Mouse (Mus musculus): ENCODE measurements around the gene Fam213b. TPM values are rescaled to one million over a fixed set of nuclear protein-coding genes. Genes with fewer than 3 reads are reported as not detected.

The Fam213b gene
- polyA plus RNA-seq, 1 experiment, result 5.7 TPM

- peaks cover 8% of the 10 kb centered on the region for H3K27me3 ChIP-seq (ENCODE audit: control insufficient read depth, insufficient read depth, insufficient read length)
- no peak overlapping the region for H3K4me3 ChIP-seq
Measured at GRCm38 (mm10) chr4:154877864-154878548, 20.9 kb downstream of the Fam213b start.

GRCm38 (mm10) chr4:154873186-154873585 lies 25.7 kb downstream of the Fam213b start:
- Histone ChIP-seq H3ac (ENCODE audit: control insufficient read depth, insufficient read length) (no peak overlapping the region), H3K4me3 (no peak overlapping the region), H3K4me2 (ENCODE audit: low read depth) (no peak overlapping the region), H3K36me3 (ENCODE audit: control insufficient read depth, insufficient read depth) (no peaks in the 10 kb centered on the region), H3K27me3 (ENCODE audit: control insufficient read depth, insufficient read depth, insufficient read length) (peaks cover 19% of the 10 kb centered on the region), H3K79me2 (ENCODE audit: control insufficient read depth, insufficient read depth) (no peaks in the 10 kb centered on the region)
- no peak for TF ChIP-seq CEBPB (IDR thresholded peaks at IDR 0.05; ENCODE audit: insufficient read depth, poor library complexity, severe bottlenecking)
- no peak for TF ChIP-seq USF1 (IDR thresholded peaks at IDR 0.05; ENCODE audit: low read depth)
- TF ChIP-seq POLR2AphosphoS2 (IDR thresholded peaks at IDR 0.05; ENCODE audit: insufficient read length, low read depth), result no peak
- TF ChIP-seq MYOG (IDR thresholded peaks at IDR 0.05; ENCODE audit: control insufficient read depth in 1 of 3, insufficient read depth in 1 of 3, insufficient read length in 2 of 3, low read depth in 2 of 3), result no peak
- no peak for TF ChIP-seq MAX (IDR thresholded peaks at IDR 0.05; ENCODE audit: low read depth)
- no peak for TF ChIP-seq E2F4 (IDR thresholded peaks at IDR 0.05; ENCODE audit: insufficient read depth)
- no peak for TF ChIP-seq POLR2A (IDR thresholded peaks at IDR 0.05; ENCODE audit: insufficient read length, low read depth)
- TF ChIP-seq MYOD1 (IDR thresholded peaks at IDR 0.05; ENCODE audit: control insufficient read depth in 1 of 3, insufficient read length in 2 of 3, low read depth in 2 of 3), result no peak
- no peak for TF ChIP-seq SRF (IDR thresholded peaks at IDR 0.05; ENCODE audit: control insufficient read depth, insufficient read length, low read depth)
- no peak for TF ChIP-seq REST (IDR thresholded peaks at IDR 0.05; ENCODE audit: insufficient read depth, insufficient read length)
- TF ChIP-seq TCF12 (IDR thresholded peaks at IDR 0.05; ENCODE audit: insufficient read depth, poor library complexity, severe bottlenecking), result no peak

More at GRCm38 (mm10) chr4:154877864-154878548, 20.9 kb downstream of the Fam213b start:
- no peak overlapping the region for H3K4me2 ChIP-seq (ENCODE audit: low read depth)
- no peaks in the 10 kb centered on the region for H3K79me2 ChIP-seq (ENCODE audit: control insufficient read depth, insufficient read depth)
- no peak for TF ChIP-seq USF1 (IDR thresholded peaks at IDR 0.05; ENCODE audit: low read depth)
- TF ChIP-seq POLR2AphosphoS2 (IDR thresholded peaks at IDR 0.05; ENCODE audit: insufficient read length, low read depth), result peak; percentile 36
- TF ChIP-seq MAX (IDR thresholded peaks at IDR 0.05; ENCODE audit: low read depth), result no peak
- no peak for TF ChIP-seq CEBPB (IDR thresholded peaks at IDR 0.05; ENCODE audit: insufficient read depth, poor library complexity, severe bottlenecking)
- TF ChIP-seq REST (IDR thresholded peaks at IDR 0.05; ENCODE audit: insufficient read depth, insufficient read length), result no peak
- TF ChIP-seq TCF3 (IDR thresholded peaks at IDR 0.05; ENCODE audit: insufficient read length, low read depth), result no peak
- TF ChIP-seq MYOG (IDR thresholded peaks at IDR 0.05; ENCODE audit: control insufficient read depth in 1 of 3, insufficient read depth in 1 of 3, insufficient read length in 2 of 3, low read depth in 2 of 3), result no peak
- TF ChIP-seq TCF12 (IDR thresholded peaks at IDR 0.05; ENCODE audit: insufficient read depth, poor library complexity, severe bottlenecking), result no peak
- TF ChIP-seq MYOD1 (IDR thresholded peaks at IDR 0.05; ENCODE audit: control insufficient read depth in 1 of 3, insufficient read length in 2 of 3, low read depth in 2 of 3), result no peak
- peak; percentile 53 for TF ChIP-seq POLR2A (IDR thresholded peaks at IDR 0.05; ENCODE audit: insufficient read length, low read depth)
- no peak for TF ChIP-seq SRF (IDR thresholded peaks at IDR 0.05; ENCODE audit: control insufficient read depth, insufficient read length, low read depth)
- TF ChIP-seq E2F4 (IDR thresholded peaks at IDR 0.05; ENCODE audit: insufficient read depth), result no peak
- H3ac ChIP-seq (ENCODE audit: control insufficient read depth, insufficient read length), result no peak overlapping the region
- H3K36me3 ChIP-seq (ENCODE audit: control insufficient read depth, insufficient read depth), result no peaks in the 10 kb centered on the region

- Histone ChIP-seq H3K36me3 (ENCODE audit: control insufficient read depth, insufficient read depth) (no peaks in the 10 kb centered on the region), H3K79me2 (ENCODE audit: control insufficient read depth, insufficient read depth) (no peaks in the 10 kb centered on the region)
Measured at GRCm38 (mm10) chr4:154871757-154872251, 27.1 kb downstream of the Fam213b start.

GRCm38 (mm10) chr4:154870721-154871120 lies 28.2 kb downstream of the Fam213b start:
- no peak overlapping the region for H3K4me2 ChIP-seq (ENCODE audit: low read depth)
- H3K79me2 ChIP-seq (ENCODE audit: control insufficient read depth, insufficient read depth), result no peaks in the 10 kb centered on the region
- H3K27me3 ChIP-seq (ENCODE audit: control insufficient read depth, insufficient read depth, insufficient read length), result peaks cover 27% of the 10 kb centered on the region
- no peak overlapping the region for H3K4me3 ChIP-seq
- H3K36me3 ChIP-seq (ENCODE audit: control insufficient read depth, insufficient read depth), result no peaks in the 10 kb centered on the region
- H3ac ChIP-seq (ENCODE audit: control insufficient read depth, insufficient read length), result no peak overlapping the region
- TF ChIP-seq MYOG (IDR thresholded peaks at IDR 0.05; ENCODE audit: control insufficient read depth in 1 of 3, insufficient read depth in 1 of 3, insufficient read length in 2 of 3, low read depth in 2 of 3) (no peak), E2F4 (IDR thresholded peaks at IDR 0.05; ENCODE audit: insufficient read depth) (no peak), CEBPB (IDR thresholded peaks at IDR 0.05; ENCODE audit: insufficient read depth, poor library complexity, severe bottlenecking) (no peak), TCF12 (IDR thresholded peaks at IDR 0.05; ENCODE audit: insufficient read depth, poor library complexity, severe bottlenecking) (no peak), POLR2A (IDR thresholded peaks at IDR 0.05; ENCODE audit: insufficient read length, low read depth) (no peak), USF1 (IDR thresholded peaks at IDR 0.05; ENCODE audit: low read depth) (no peak), POLR2AphosphoS2 (IDR thresholded peaks at IDR 0.05; ENCODE audit: insufficient read length, low read depth) (no peak), SRF (IDR thresholded peaks at IDR 0.05; ENCODE audit: control insufficient read depth, insufficient read length, low read depth) (no peak), MAX (IDR thresholded peaks at IDR 0.05; ENCODE audit: low read depth) (no peak), REST (IDR thresholded peaks at IDR 0.05; ENCODE audit: insufficient read depth, insufficient read length) (no peak), TCF3 (IDR thresholded peaks at IDR 0.05; ENCODE audit: insufficient read length, low read depth) (no peak), MYOD1 (IDR thresholded peaks at IDR 0.05; ENCODE audit: control insufficient read depth in 1 of 3, insufficient read length in 2 of 3, low read depth in 2 of 3) (no peak)

More at GRCm38 (mm10) chr4:154871757-154872251, 27.1 kb downstream of the Fam213b start:
- peaks cover 27% of the 10 kb centered on the region for H3K27me3 ChIP-seq (ENCODE audit: control insufficient read depth, insufficient read depth, insufficient read length)
- no peak for TF ChIP-seq E2F4 (IDR thresholded peaks at IDR 0.05; ENCODE audit: insufficient read depth)
- no peak for TF ChIP-seq CEBPB (IDR thresholded peaks at IDR 0.05; ENCODE audit: insufficient read depth, poor library complexity, severe bottlenecking)
- no peak for TF ChIP-seq MAX (IDR thresholded peaks at IDR 0.05; ENCODE audit: low read depth)
- no peak for TF ChIP-seq MYOG (IDR thresholded peaks at IDR 0.05; ENCODE audit: control insufficient read depth in 1 of 3, insufficient read depth in 1 of 3, insufficient read length in 2 of 3, low read depth in 2 of 3)
- no peak for TF ChIP-seq POLR2AphosphoS2 (IDR thresholded peaks at IDR 0.05; ENCODE audit: insufficient read length, low read depth)
- no peak for TF ChIP-seq TCF3 (IDR thresholded peaks at IDR 0.05; ENCODE audit: insufficient read length, low read depth)
- TF ChIP-seq POLR2A (IDR thresholded peaks at IDR 0.05; ENCODE audit: insufficient read length, low read depth), result no peak
- no peak for TF ChIP-seq MYOD1 (IDR thresholded peaks at IDR 0.05; ENCODE audit: control insufficient read depth in 1 of 3, insufficient read length in 2 of 3, low read depth in 2 of 3)
- no peak for TF ChIP-seq USF1 (IDR thresholded peaks at IDR 0.05; ENCODE audit: low read depth)
- TF ChIP-seq REST (IDR thresholded peaks at IDR 0.05; ENCODE audit: insufficient read depth, insufficient read length), result no peak
- no peak for TF ChIP-seq TCF12 (IDR thresholded peaks at IDR 0.05; ENCODE audit: insufficient read depth, poor library complexity, severe bottlenecking)
- no peak for TF ChIP-seq SRF (IDR thresholded peaks at IDR 0.05; ENCODE audit: control insufficient read depth, insufficient read length, low read depth)
- H3K4me2 ChIP-seq (ENCODE audit: low read depth), result no peak overlapping the region
- H3ac ChIP-seq (ENCODE audit: control insufficient read depth, insufficient read length), result no peak overlapping the region
- H3K4me3 ChIP-seq, result no peak overlapping the region

Measured in myocyte (in vitro differentiated cells).